In the genomic region with DNA sequence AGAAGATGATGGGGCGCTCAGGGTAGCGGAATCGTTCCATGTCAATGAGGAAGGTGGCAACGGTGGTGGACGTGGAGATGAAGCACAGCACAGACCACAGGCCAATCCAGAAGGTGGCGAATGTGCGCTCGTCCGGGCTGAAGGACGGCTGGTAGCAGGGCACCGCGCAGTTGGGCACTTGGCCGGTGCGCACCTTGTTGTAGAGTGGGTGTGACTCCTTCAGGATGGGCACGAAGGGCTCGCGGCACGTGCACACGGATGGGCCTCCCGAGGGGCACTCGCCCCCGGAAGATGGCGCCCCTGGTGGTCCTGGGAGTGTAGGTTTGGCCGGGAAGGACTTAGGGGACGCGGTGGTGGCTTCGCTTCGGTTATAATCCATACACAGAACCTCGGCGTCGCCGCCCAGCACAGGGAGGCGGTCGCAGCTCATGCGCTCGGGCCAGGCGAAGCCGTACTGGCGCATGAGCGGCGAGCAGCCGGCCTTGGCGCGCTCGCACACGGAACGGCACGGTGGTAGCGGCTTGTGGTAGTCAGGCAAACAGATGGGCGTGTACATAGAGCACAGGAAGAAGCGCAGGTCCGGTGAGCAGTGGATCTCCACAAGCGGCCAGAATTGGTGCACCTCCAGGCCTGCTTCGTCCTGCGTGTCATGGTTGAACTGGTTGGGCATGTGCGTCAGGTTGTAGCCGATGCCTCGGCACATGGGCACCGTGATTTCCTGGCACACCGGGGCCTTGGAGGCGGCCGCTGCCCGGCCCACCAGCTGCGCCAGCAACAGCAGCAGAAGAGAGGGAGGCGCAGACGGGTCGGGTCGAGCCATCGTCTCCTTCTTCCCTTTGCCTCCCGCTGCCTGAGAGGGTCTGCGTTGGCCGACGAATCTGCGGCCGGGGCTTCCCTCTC, we compare ENCODE assay signal across 7 mouse cellular contexts. TPM values are rescaled to one million over a fixed set of nuclear protein-coding genes. Genes with fewer than 3 reads are reported as not detected.
DNase-seq lines count a peak whose midpoint lies in the region; ATAC-seq and TF ChIP-seq lines count a peak whose summit lies in the region.

No protein-coding gene starts in this region.

- peak; percentile 27; the same call in 1 of the 2 replicates for ATAC-seq in erythroid progenitor cell, adult 5-6 weeks (replicated peaks; ENCODE audit: low FRiP score, poor library complexity, severe bottlenecking)
- peak; percentile 20 for ATAC-seq in megakaryocyte progenitor cell, adult 5-6 weeks (replicated peaks; ENCODE audit: poor library complexity)

- peak; percentile 36 for DNase-seq in MEL-GATA-1-ER (ENCODE audit: extremely low read depth, low read depth)
- DNase-seq in brain, embryonic 14.5 days (ENCODE audit: low read depth): peak; percentile 68
- peak; percentile 45 to 56 for DNase-seq in heart, postnatal 14 days
- DNase-seq in kidney, postnatal 36 days: peak; percentile 64 to 69
- peak; percentile 37 for DNase-seq in spleen, adult 12 weeks (ENCODE audit: low spot score)

- TF ChIP-seq CTCF in brain, embryonic 14.5 days (IDR thresholded peaks at IDR 0.05; ENCODE audit: borderline replicate concordance, extremely low read depth, insufficient read depth, insufficient read length): peak; percentile 55

- TF ChIP-seq POLR2A in brain, embryonic 14.5 days (IDR thresholded peaks at IDR 0.05; ENCODE audit: borderline replicate concordance, extremely low read depth, insufficient read depth, insufficient read length, poor library complexity, severe bottlenecking): no peak

- intact Hi-C loops in heart, postnatal 14 days (cut with DNase I): no loop called here

RNA-seq across cellular contexts. Expression of gene Fzd5, which starts 1.5 kb away (rescaled TPM):
- 1.7 and 1.9 TPM in 2 replicates for polyA plus RNA-seq in brain, embryonic 14.5 days (2012; rRNA removed)
- 6.1 and 10.1 TPM in 2 replicates for total RNA-seq in erythroid progenitor cell, adult 5-6 weeks (2015; ENCODE audit: low replicate concordance)
- total RNA-seq in erythroid progenitor cell, adult 5-6 weeks (2017; ENCODE audit: low replicate concordance): 8.9 and 11.6 TPM in 2 replicates
- 1 to 10 TPM; 4.7 to 4.9 TPM for total RNA-seq in heart, postnatal 14 days (2021)
- 0.89 and 1.6 TPM in 2 replicates for total RNA-seq in megakaryocyte progenitor cell, adult 5-6 weeks (2015)
- 1.0 and 1.7 TPM in 2 replicates for total RNA-seq in megakaryocyte progenitor cell, adult 5-6 weeks (2017)

RNA-seq across cellular contexts. Expression of gene Ccnyl1, which starts 45.8 kb away (rescaled TPM):
- polyA plus RNA-seq in brain, embryonic 14.5 days (2012; rRNA removed): 39.5 TPM in 2 replicates
- total RNA-seq in erythroid progenitor cell, adult 5-6 weeks (2015; ENCODE audit: low replicate concordance): 5.9 and 11.9 TPM in 2 replicates
- 1.8 TPM in 1 of 2 replicates, not detected in the other for total RNA-seq in erythroid progenitor cell, adult 5-6 weeks (2017; ENCODE audit: low replicate concordance)
- total RNA-seq in heart, postnatal 14 days (2021): 10 to 100 TPM; 20.5 to 21.4 TPM
- total RNA-seq in megakaryocyte progenitor cell, adult 5-6 weeks (2015): 8.4 and 9.8 TPM in 2 replicates
- 4.7 and 7.8 TPM in 2 replicates for total RNA-seq in megakaryocyte progenitor cell, adult 5-6 weeks (2017)

Comparison
In these comparisons a context has a peak if more than half of its experiments do, and no peak if none do; other contexts are left out.
1. Peak in every context shown above with its lines: DNase-seq and ATAC-seq.